Mouse (Mus musculus) hindbrain, embryonic 16.5 days (tissue): ENCODE measurements around the gene Gm42417. TPM values are rescaled to one million over a fixed set of nuclear protein-coding genes. Genes with fewer than 3 reads are reported as not detected.

Experiments used
- ATAC-seq: fragments of 200-750 bp; cut with Nextera tagmentation; 2 replicates; pipeline ENCODE4 v1.8.0; 2017; ENCODE audit warnings: moderate TSS enrichment, moderate library complexity
- H3K27ac ChIP-seq: fragments of 300-500 bp; sonication (generic); 2 replicates; pipeline ENCODE4 v1.5.1; 2014; ENCODE audit warnings: low read depth, mild to moderate bottlenecking, control low read depth, low read length, moderate library complexity
- H3K27me3 ChIP-seq: fragments of 300-500 bp; sonication (generic); replicated peaks from 2 replicates; pipeline ENCODE4 v1.6.1; 2014; ENCODE audit warnings: low read length; ENCODE audit not compliant: control insufficient read depth, insufficient read depth
- H3K36me3 ChIP-seq: fragments of 300-500 bp; sonication (generic); 2 replicates; pipeline ENCODE4 v1.6.1; 2014; ENCODE audit warnings: mild to moderate bottlenecking, low read length, moderate library complexity, mixed read lengths; ENCODE audit not compliant: control insufficient read depth, insufficient read depth
- H3K4me1 ChIP-seq: fragments of 300-500 bp; sonication (generic); 2 replicates; pipeline ENCODE4 v1.6.1; 2014; ENCODE audit warnings: low read depth, low read length; ENCODE audit not compliant: control insufficient read depth, insufficient read depth
- H3K4me2 ChIP-seq: fragments of 300-500 bp; sonication (generic); 2 replicates; pipeline ENCODE4 v1.6.1; 2014; ENCODE audit warnings: mild to moderate bottlenecking, low read length, control low read depth, moderate library complexity
- H3K4me3 ChIP-seq: fragments of 300-500 bp; sonication (generic); 2 replicates; pipeline ENCODE4 v1.5.1; 2014; ENCODE audit warnings: mild to moderate bottlenecking, low read length, control low read depth, moderate library complexity
- H3K9ac ChIP-seq: fragments of 300-500 bp; sonication (generic); 2 replicates; pipeline ENCODE4 v1.6.1; 2014; ENCODE audit warnings: low read depth, mild to moderate bottlenecking, control low read depth, low read length, moderate library complexity
- H3K9me3 ChIP-seq: fragments of 300-500 bp; sonication (generic); 2 replicates; pipeline ENCODE4 v1.6.1; 2014; ENCODE audit warnings: mild to moderate bottlenecking, low read length, moderate library complexity; ENCODE audit not compliant: control insufficient read depth
- WGBS: fragments of 180-500 bp; shearing (Covaris S2); extraction: QIAGEN DNeasy Blood & Tissue Kit; methylation state at CpG from one replicate; pipeline ENCODE4 v1.1.7; 2014; 5-methylcytosine and 5-hydroxymethylcytosine counted together
- polyA plus RNA-seq: library from polyadenylated mRNA; unstranded; fragments of >200 nt; fragmentation: Nextera tagmentation; extraction: Ambion mirVana; gene quantifications from 2 replicates; pipeline ENCODE4 v1.2.1, GENCODE M21; 2015

Gene Gm42417
- polyA plus RNA-seq, 1 experiment from 2014 or later = 0.30 TPM

- no peak overlapping the region for H3K27ac ChIP-seq
- no peak overlapping the region for H3K4me2 ChIP-seq
- no peak for ATAC-seq
- no peaks in the 10 kb centered on the region for H3K36me3 ChIP-seq
- 69% methylated on average over 6 of the region's 6 CpGs for WGBS
- H3K4me3 ChIP-seq = no peak overlapping the region
- no peaks in the 10 kb centered on the region for H3K9me3 ChIP-seq
- H3K27me3 ChIP-seq = no peaks in the 10 kb centered on the region
- no peak overlapping the region for H3K9ac ChIP-seq
- H3K4me1 ChIP-seq = peaks cover 10% of the 10 kb centered on the region
These were observed 36.1 kb upstream of the Gm42417 start for GRCm38 (mm10) chr1:36575347-36575746.

GRCm38 (mm10) chr1:36574196-36574955, 35.1 kb upstream of the Gm42417 start:
- Histone ChIP-seq H3K9ac (no peak overlapping the region; the same call in 1 of the 2 replicates), H3K4me2 (no peak overlapping the region), H3K27me3 (no peaks in the 10 kb centered on the region), H3K9me3 (no peaks in the 10 kb centered on the region), H3K4me3 (no peak overlapping the region), H3K27ac (no peak overlapping the region), H3K36me3 (no peaks in the 10 kb centered on the region), H3K4me1 (peaks cover 3% of the 10 kb centered on the region; the same call in 1 of the 2 replicates)
- ATAC-seq = no peak
- WGBS = 74% methylated on average over 5 of the region's 5 CpGs

DNA sequence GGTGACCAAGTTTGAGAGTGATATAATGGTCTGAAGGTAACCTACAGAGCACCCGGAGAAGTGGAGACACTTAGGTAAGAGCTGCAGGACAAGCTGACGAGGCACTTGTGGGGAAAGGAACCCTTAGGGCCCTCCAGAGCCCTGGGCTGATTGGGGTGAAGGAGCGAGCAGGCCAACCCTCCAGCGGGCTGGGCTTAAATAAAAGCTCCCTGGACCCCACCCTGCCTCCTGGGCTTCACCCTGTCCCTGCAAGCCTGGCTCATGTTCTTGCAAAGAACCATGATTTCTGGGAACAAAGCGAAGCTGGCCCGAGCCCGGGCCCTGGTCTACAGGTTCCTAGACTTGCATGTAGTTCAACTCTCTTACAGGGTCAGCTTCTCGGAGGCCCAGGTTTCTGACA, 34.3 kb upstream of the Gm42417 start:
- no peak overlapping the region for H3K4me3 ChIP-seq
- no peaks in the 10 kb centered on the region for H3K9me3 ChIP-seq
- ATAC-seq = no peak
- H3K27me3 ChIP-seq = no peaks in the 10 kb centered on the region
- 86% methylated on average over 8 of the region's 8 CpGs for WGBS
- H3K27ac ChIP-seq = no peak overlapping the region
- H3K36me3 ChIP-seq = no peaks in the 10 kb centered on the region
- no peak overlapping the region for H3K4me2 ChIP-seq
- no peak overlapping the region for H3K9ac ChIP-seq
- peaks cover 3% of the 10 kb centered on the region; the same call in 1 of the 2 replicates for H3K4me1 ChIP-seq

DNA sequence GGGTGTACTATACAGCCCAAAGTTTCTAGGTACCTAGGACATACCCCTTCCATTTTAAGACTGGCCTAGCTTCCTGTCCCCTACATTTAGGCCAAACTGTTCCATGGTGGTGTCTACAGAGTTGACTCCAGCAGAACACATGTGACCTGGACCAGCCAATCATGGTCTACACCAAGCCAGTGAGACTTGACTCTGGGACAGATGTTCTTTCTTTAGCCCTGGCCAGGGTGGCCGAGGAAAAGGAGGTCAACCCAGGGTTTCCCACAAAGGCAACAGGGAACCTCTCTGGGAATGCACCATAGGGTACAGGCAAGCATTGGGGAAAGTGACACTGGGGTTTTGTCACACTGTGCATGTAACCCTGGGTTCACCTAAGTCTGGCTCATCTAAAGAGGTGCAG, 33.5 kb upstream of the Gm42417 start:
- no peak overlapping the region for H3K27ac ChIP-seq
- H3K4me3 ChIP-seq = no peak overlapping the region
- no peak overlapping the region for H3K9ac ChIP-seq
- H3K9me3 ChIP-seq = no peaks in the 10 kb centered on the region
- no peak for ATAC-seq
- H3K4me2 ChIP-seq = no peak overlapping the region
- H3K27me3 ChIP-seq = no peaks in the 10 kb centered on the region
- H3K4me1 ChIP-seq = peaks cover 3% of the 10 kb centered on the region; the same call in 1 of the 2 replicates
- H3K36me3 ChIP-seq = no peaks in the 10 kb centered on the region
- 64% methylated on average over 1 of the region's 1 CpGs for WGBS

DNA sequence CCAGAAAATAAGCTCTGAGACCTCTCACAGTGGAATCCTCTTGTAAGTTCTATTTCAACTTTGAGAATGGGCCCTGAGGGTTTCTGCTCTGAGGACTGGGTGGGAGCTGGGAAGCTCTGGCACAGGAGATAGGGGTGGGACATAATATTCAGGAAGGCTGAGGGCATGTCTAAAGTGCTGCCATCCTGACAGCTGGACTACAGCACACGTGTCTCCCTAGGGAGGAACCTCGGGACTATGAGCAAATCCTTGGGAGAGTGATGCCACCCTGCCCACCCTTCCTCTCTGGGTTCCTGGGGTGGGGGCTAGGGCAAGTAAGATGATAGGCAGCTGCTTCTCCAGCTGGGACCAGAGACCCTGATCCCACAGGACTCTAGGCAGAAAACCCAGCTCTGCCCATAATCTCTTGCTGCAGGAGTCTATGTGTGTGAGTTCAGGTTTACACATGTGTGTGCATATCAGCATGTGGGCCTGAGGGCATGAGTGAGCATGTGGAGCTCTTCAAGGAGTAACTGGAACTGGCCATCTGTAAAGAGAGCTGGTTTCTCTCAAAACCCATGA, 33.0 kb upstream of the Gm42417 start:
- no peaks in the 10 kb centered on the region for H3K36me3 ChIP-seq
- peaks cover 3% of the 10 kb centered on the region; the same call in 1 of the 2 replicates for H3K4me1 ChIP-seq
- H3K9ac ChIP-seq = no peak overlapping the region
- WGBS = 60% methylated on average over 2 of the region's 2 CpGs
- no peak overlapping the region for H3K4me2 ChIP-seq
- ATAC-seq = 0 out of 2 replicates have a peak, but pooled peaks have one; percentile 19
- no peaks in the 10 kb centered on the region for H3K9me3 ChIP-seq
- no peak overlapping the region for H3K4me3 ChIP-seq
- no peak overlapping the region for H3K27ac ChIP-seq
- no peaks in the 10 kb centered on the region for H3K27me3 ChIP-seq

DNA sequence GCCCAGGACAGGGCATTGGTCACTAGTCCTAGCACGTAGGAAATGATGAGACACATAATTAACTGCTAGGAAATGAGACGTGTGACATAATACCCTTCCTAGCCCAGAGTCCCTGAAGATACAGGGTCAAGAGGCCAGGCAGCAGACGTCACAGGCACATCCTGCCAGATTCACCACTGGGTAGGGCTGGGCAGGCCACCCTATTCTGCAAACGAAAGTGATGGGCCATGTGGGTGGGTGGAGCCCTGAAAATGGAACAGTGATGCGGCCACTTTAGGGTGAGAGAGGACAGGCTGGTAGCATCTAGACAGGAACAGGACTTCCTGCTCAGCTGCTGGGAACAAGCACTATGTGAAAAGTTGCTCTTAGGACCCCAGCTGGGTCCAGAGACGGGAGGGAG, 32.4 kb upstream of the Gm42417 start:
- Histone ChIP-seq H3K4me1 (peaks cover 3% of the 10 kb centered on the region; the same call in 1 of the 2 replicates), H3K4me3 (no peak overlapping the region), H3K27me3 (no peaks in the 10 kb centered on the region), H3K36me3 (no peaks in the 10 kb centered on the region), H3K27ac (no peak overlapping the region), H3K9ac (no peak overlapping the region), H3K4me2 (no peak overlapping the region), H3K9me3 (no peaks in the 10 kb centered on the region)
- ATAC-seq = no peak
- 43% methylated on average over 6 of the region's 6 CpGs for WGBS

DNA sequence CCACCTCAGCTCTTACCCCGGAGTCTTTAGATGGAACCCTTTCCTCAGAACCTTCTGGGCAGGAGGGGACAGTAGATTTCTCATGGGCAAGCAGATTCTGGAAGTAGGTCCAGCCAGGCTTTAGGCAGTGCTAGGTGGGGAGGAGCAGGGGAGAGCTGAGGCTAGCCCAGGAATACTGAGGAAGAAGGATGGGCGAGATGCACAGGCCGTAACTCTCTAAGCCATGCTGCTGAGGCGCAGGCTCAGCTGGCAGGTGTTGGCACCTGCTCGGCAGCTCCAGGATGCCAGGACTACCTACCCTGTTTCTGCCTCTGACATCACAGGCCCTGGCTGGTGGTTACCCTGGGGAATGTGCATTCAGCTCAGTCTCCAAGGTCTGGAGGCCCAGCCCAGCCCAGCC, 31.1 kb upstream of the Gm42417 start:
- WGBS = 91% methylated on average over 5 of the region's 5 CpGs
- Histone ChIP-seq H3K9me3 (no peaks in the 10 kb centered on the region), H3K4me1 (peaks cover 3% of the 10 kb centered on the region; the same call in 1 of the 2 replicates), H3K4me2 (no peak overlapping the region), H3K9ac (no peak overlapping the region), H3K36me3 (no peaks in the 10 kb centered on the region), H3K27me3 (no peaks in the 10 kb centered on the region), H3K4me3 (no peak overlapping the region), H3K27ac (no peak overlapping the region)
- ATAC-seq = no peak

GRCm38 (mm10) chr1:36569694-36570276, 30.6 kb upstream of the Gm42417 start:
- Histone ChIP-seq H3K4me1 (peaks cover 3% of the 10 kb centered on the region; the same call in 1 of the 2 replicates), H3K27ac (no peak overlapping the region), H3K4me3 (no peak overlapping the region), H3K27me3 (no peaks in the 10 kb centered on the region), H3K4me2 (no peak overlapping the region), H3K36me3 (no peaks in the 10 kb centered on the region), H3K9ac (no peak overlapping the region), H3K9me3 (no peaks in the 10 kb centered on the region)
- WGBS = 63% methylated on average over 7 of the region's 7 CpGs
- ATAC-seq = no peak

DNA sequence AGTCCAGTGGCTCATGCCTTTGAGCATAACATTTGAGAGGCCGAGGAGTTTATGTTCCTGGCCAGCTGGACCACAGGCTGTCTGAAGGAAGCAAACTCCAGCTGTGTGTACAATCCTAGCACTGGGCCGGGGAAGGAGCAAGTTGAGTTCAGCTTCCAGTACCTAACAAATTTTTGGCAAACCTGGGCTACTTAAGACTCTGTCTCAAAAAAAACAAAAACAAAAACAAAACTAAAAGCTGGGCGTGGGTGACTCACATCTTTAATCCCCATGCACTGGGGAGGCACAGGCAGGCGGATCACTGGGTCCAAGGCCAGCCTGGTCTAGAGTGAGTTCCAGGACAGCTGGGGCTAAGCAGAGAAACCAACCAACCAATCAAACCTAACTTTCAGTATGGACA, 29.5 kb upstream of the Gm42417 start:
- no peak for ATAC-seq
- Histone ChIP-seq H3K27me3 (no peaks in the 10 kb centered on the region), H3K9me3 (no peaks in the 10 kb centered on the region), H3K4me3 (no peak overlapping the region), H3K9ac (no peak overlapping the region), H3K4me1 (no peaks in the 10 kb centered on the region; the same call in 1 of the 2 replicates), H3K4me2 (no peak overlapping the region), H3K27ac (no peak overlapping the region), H3K36me3 (no peaks in the 10 kb centered on the region)
- WGBS = 73% methylated on average over 4 of the region's 4 CpGs
